Mouse (Mus musculus): ENCODE data around the gene Mpp3. TPM values are rescaled to one million over a fixed set of nuclear protein-coding genes. Genes with fewer than 3 reads are reported as not detected.

Mpp3 gene
- polyA plus RNA-seq, 1 experiment, result not detected

DNA sequence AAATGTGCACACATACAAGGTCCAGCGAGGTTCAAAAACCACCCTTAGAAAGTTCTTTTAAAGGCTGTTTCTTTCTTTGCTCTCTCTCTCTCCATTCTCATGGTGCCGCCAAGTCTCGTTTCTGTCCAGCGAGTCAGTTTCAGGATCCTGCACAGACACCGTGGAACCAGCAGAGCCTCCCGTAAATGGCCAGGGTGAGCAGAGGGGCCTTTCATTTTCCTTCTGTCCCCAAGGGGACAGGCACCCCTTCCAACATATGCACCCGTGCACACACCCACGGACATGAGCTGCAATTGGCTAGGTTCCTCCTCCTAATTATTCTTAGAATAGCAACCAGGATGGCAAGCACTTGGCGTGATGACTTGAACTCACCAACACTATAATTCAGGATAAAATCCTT is 54.8 kb downstream of the Mpp3 start:
- peaks cover 3% of the 10 kb centered on the region for H3K27me3 ChIP-seq (replicated peaks)
- H3K4me1 ChIP-seq, result peaks cover 58% of the 10 kb centered on the region
- no peak for TF ChIP-seq FLI1 (IDR thresholded peaks at IDR 0.05; ENCODE audit: low read length)
- TF ChIP-seq GATA1 (IDR thresholded peaks at IDR 0.05; ENCODE audit: borderline replicate concordance, low read length), result no peak
- H3K36me3 ChIP-seq (replicated peaks; ENCODE audit: low read length), result peaks cover 81% of the 10 kb centered on the region
- no peaks in the 10 kb centered on the region for H3K9me3 ChIP-seq
- H3K4me3 ChIP-seq (replicated peaks), result no peak overlapping the region

DNA sequence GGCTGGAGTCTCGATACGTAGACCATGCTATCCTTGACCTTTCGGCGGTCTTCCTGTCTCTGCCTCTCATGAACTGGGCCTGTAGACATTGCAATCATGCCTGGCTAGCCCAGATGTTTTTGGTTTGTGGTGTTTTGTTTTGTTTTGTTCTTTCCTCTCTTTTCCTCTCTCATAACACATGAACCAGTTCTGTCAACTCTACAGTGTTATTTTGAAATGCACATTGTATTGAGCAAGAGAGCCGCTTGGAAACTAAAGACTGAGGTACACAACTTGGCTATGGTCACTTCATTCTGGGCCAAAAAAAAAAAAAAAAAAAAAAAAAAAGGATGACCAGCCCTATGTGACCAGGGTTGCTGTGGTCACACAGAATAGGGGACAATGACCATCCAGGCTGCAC is 55.6 kb downstream of the Mpp3 start:
- Histone ChIP-seq H3K9me3 (no peaks in the 10 kb centered on the region), H3K4me3 (replicated peaks) (no peak overlapping the region), H3K27me3 (replicated peaks) (peaks cover 11% of the 10 kb centered on the region), H3K36me3 (replicated peaks; ENCODE audit: low read length) (peaks cover 72% of the 10 kb centered on the region), H3K4me1 (peaks cover 58% of the 10 kb centered on the region)
- no peak for TF ChIP-seq FLI1 (IDR thresholded peaks at IDR 0.05; ENCODE audit: low read length)

DNA sequence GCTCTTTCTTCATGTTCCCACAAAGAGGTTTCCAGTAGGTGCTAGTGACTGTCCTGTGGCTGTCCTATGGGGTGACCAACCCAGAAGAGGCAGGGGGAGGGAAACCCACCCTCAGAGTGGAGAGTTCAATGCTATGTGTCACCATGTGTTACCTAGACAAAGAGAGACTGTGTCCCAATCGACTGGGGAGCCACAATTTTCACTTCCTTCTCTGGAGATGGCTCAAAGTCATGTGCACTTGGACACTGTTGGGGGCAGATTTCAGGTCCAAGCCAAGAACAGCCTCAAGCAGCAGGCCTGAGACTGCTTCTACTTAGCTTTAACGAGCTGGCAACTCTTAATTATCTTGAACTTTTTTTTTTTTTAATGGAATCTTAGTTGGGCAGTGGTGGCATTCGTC is 56.2 kb downstream of the Mpp3 start:
- Histone ChIP-seq H3K27me3 (replicated peaks) (peaks cover 17% of the 10 kb centered on the region), H3K4me1 (peaks cover 58% of the 10 kb centered on the region), H3K4me3 (replicated peaks) (no peak overlapping the region), H3K9me3 (no peaks in the 10 kb centered on the region), H3K36me3 (replicated peaks; ENCODE audit: low read length) (peaks cover 67% of the 10 kb centered on the region)
- TF ChIP-seq FLI1 (IDR thresholded peaks at IDR 0.05; ENCODE audit: low read length) (no peak), GATA1 (IDR thresholded peaks at IDR 0.05; ENCODE audit: borderline replicate concordance, low read length) (no peak)

DNA sequence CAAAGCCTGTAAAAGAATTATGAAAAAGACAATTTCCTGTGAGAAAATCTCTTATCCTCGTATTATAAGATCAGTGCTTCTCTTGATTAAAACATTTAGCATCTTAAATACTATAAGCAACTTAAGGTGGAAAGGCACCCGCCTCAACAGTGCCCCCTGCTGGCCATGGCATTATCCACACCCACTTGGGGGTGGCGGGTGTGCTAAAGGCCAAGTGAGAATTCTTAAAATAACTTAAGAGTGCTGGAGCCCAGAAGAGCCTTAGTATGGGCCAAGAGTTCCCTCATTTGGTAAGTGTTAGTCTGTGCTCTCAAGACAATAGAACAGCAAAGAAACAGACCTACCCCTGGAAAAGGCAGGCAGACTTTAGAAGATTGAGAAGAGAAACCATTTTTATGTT is 56.9 kb downstream of the Mpp3 start:
- H3K9me3 ChIP-seq, result no peaks in the 10 kb centered on the region
- H3K27me3 ChIP-seq (replicated peaks), result peaks cover 24% of the 10 kb centered on the region
- H3K4me3 ChIP-seq (replicated peaks), result no peak overlapping the region
- TF ChIP-seq FLI1 (IDR thresholded peaks at IDR 0.05; ENCODE audit: low read length) (no peak), GATA1 (IDR thresholded peaks at IDR 0.05; ENCODE audit: borderline replicate concordance, low read length) (no peak)
- H3K36me3 ChIP-seq (replicated peaks; ENCODE audit: low read length), result peaks cover 60% of the 10 kb centered on the region
- peaks cover 58% of the 10 kb centered on the region for H3K4me1 ChIP-seq

DNA sequence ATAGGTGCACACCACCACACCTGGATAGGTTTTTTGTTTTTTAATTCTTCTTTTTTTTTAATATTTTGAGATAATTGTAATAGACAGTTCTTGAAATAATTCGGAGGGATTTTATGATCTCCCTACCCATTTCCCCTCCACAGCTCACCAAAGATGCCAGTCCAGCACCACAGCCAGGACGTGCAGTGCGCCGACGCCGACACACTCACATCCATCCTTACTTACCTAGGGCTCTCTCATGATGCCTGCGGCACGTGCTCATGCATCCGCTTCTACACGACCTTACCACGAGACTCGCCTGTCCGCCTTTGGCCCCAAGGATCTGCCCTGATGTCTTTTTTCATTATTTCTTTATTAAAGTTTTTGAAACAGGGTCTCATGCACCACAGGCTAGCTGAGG is 58.4 kb downstream of the Mpp3 start:
- no peak for TF ChIP-seq FLI1 (IDR thresholded peaks at IDR 0.05; ENCODE audit: low read length)
- no peak for TF ChIP-seq GATA1 (IDR thresholded peaks at IDR 0.05; ENCODE audit: borderline replicate concordance, low read length)
- Histone ChIP-seq H3K4me1 (peaks cover 61% of the 10 kb centered on the region), H3K36me3 (replicated peaks; ENCODE audit: low read length) (peaks cover 44% of the 10 kb centered on the region), H3K4me3 (replicated peaks) (no peak overlapping the region), H3K27me3 (replicated peaks) (peaks cover 40% of the 10 kb centered on the region), H3K9me3 (no peaks in the 10 kb centered on the region)

DNA sequence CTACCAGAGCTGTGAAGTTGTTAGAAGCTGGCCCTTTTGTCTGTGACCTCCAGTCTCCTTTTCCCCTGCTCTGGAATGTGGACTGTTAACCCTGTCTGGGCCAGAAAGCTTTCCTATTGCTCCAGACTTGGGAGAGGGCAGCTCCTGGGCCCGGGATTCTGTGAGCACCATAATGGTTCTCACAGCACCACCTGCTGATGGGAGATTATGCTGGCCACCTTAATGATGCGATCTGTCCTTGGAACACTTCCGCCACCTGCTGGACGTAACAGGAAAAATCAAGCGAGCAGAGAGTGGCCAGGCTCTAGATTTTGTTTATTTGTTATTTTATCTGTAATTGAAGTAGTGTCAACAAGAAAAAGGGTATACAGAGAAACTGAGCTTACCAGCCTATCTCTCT is 59.5 kb downstream of the Mpp3 start:
- H3K27me3 ChIP-seq (replicated peaks), result peaks cover 50% of the 10 kb centered on the region
- peaks cover 34% of the 10 kb centered on the region for H3K36me3 ChIP-seq (replicated peaks; ENCODE audit: low read length)
- no peaks in the 10 kb centered on the region for H3K9me3 ChIP-seq
- TF ChIP-seq GATA1 (IDR thresholded peaks at IDR 0.05; ENCODE audit: borderline replicate concordance, low read length) (no peak), FLI1 (IDR thresholded peaks at IDR 0.05; ENCODE audit: low read length) (no peak)
- peaks cover 62% of the 10 kb centered on the region for H3K4me1 ChIP-seq
- H3K4me3 ChIP-seq (replicated peaks), result no peak overlapping the region

DNA sequence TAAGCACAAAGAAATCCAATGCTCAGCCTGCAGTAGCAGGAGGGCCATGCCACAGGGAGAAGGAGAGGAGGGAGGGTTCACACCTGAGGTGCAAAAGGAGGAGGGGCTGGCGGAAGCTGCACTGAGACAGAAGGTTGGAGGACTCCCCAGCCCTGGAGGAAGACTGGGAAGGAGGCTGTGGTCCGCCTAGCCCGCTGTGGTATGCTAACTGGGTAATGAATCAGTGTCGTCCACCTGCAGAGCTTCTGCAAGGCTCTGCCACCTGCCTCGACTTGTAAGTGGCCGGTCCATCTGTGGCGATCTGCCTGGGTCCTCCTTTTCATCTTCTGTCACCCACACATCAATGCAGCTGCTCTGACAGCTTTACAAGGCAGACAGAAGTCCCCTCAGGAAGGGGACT is 60.0 kb downstream of the Mpp3 start:
- H3K9me3 ChIP-seq, result no peaks in the 10 kb centered on the region
- H3K4me3 ChIP-seq (replicated peaks), result no peak overlapping the region
- no peak for TF ChIP-seq GATA1 (IDR thresholded peaks at IDR 0.05; ENCODE audit: borderline replicate concordance, low read length)
- no peak for TF ChIP-seq FLI1 (IDR thresholded peaks at IDR 0.05; ENCODE audit: low read length)
- H3K4me1 ChIP-seq, result peaks cover 67% of the 10 kb centered on the region
- peaks cover 29% of the 10 kb centered on the region for H3K36me3 ChIP-seq (replicated peaks; ENCODE audit: low read length)
- peaks cover 55% of the 10 kb centered on the region for H3K27me3 ChIP-seq (replicated peaks)

DNA sequence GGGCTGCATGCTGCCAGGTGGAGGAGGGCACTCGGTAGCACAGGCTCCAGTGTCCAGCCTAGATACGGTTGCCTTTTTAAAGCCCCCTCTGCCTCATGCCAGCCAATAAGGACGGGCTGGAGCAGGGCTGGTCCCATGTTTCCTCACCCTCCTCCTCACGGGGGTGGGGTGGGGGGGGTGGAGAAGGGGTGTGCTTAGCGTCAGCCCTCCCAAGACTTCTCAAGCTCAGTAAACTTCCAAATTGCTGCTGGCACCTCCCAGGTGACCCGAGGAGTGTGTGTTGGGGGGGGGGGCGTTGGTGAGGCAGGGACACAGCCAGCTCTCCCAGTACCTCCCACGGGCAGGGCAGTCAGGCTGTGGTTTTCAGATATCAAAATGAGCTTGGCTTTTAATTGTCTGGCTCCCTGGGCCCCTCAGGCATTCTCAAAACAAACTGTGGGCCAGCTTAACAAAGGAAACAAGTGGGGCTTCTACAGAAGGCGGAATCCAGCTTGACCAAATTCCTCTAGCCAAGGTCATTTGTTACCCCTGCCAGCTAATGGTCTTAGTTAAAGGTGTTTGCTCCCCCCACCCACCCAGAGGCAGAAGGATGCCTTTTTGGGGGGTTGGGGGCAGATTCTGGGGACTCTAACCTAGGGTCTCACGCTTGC is 61.2 kb downstream of the Mpp3 start, which contains the start of gene Sost:
Sost (minus strand) TSS at position 51 of the 650 bp plus-strand sequence.
- TF ChIP-seq GATA1 (IDR thresholded peaks at IDR 0.05; ENCODE audit: borderline replicate concordance, low read length) (no peak), FLI1 (IDR thresholded peaks at IDR 0.05; ENCODE audit: low read length) (no peak)
- Histone ChIP-seq H3K9me3 (no peaks in the 10 kb centered on the region), H3K4me3 (replicated peaks) (peak within 1 kb of the TSS; percentile 48), H3K36me3 (replicated peaks; ENCODE audit: low read length) (peaks cover 17% of the 10 kb centered on the region), H3K27me3 (replicated peaks) (peaks cover 66% of the 10 kb centered on the region), H3K4me1 (peaks cover 69% of the 10 kb centered on the region)

DNA sequence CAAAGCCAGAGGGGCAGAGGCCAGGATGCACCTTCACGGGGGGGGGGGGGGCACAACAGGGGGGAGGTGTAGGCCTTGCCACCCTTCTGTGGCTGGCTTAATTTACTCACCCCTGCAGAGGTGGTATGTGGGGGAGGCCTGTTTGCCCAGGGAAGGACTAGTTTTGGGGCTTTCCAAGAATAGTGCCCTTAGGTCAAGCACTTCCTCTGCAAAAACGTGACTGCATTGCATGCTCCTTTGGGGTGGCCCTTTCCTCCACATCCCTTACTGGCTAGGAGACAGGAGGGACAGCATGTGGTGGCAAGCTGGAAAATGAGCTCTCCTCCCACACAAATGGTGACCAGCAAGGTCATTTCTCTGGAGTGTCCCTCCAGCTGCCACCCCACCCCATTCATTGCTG is 62.7 kb downstream of the Mpp3 start:
- TF ChIP-seq GATA1 (IDR thresholded peaks at IDR 0.05; ENCODE audit: borderline replicate concordance, low read length) (no peak), FLI1 (IDR thresholded peaks at IDR 0.05; ENCODE audit: low read length) (no peak)
- Histone ChIP-seq H3K36me3 (replicated peaks; ENCODE audit: low read length) (peaks cover 4% of the 10 kb centered on the region), H3K9me3 (no peaks in the 10 kb centered on the region), H3K4me3 (replicated peaks) (peak overlapping the region; percentile 31), H3K27me3 (replicated peaks) (peaks cover 82% of the 10 kb centered on the region), H3K4me1 (peaks cover 63% of the 10 kb centered on the region)

DNA sequence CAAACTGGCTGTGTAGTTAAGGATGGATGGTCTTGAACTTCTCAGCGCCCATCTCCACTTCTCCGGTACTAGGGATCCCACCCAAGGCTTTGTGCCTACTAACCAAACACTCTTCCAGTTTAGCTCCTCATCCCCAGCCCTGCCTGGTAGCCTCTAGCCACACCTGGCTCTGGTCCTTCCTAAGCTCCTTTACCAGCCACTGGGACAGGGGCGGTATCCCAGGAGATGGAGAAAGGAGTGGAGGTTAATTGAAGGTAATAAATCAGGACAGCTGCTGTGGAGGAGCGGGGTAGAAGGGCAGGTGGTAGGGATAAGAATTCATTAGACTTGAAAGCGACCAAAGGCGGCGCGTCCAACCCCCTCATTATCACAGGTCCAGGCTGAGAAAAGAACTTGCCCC is 63.6 kb downstream of the Mpp3 start:
- Histone ChIP-seq H3K4me3 (replicated peaks) (no peak overlapping the region), H3K27me3 (replicated peaks) (peaks cover 90% of the 10 kb centered on the region), H3K9me3 (no peaks in the 10 kb centered on the region), H3K36me3 (replicated peaks; ENCODE audit: low read length) (no peaks in the 10 kb centered on the region), H3K4me1 (peaks cover 63% of the 10 kb centered on the region)
- TF ChIP-seq GATA1 (IDR thresholded peaks at IDR 0.05; ENCODE audit: borderline replicate concordance, low read length), result no peak
- no peak for TF ChIP-seq FLI1 (IDR thresholded peaks at IDR 0.05; ENCODE audit: low read length)

Measured in megakaryocyte, embryonic 14.5 days (primary cell).